Mouse (Mus musculus): Measurements from ENCODE around the gene Zmynd11.

Zmynd11 gene

DNA sequence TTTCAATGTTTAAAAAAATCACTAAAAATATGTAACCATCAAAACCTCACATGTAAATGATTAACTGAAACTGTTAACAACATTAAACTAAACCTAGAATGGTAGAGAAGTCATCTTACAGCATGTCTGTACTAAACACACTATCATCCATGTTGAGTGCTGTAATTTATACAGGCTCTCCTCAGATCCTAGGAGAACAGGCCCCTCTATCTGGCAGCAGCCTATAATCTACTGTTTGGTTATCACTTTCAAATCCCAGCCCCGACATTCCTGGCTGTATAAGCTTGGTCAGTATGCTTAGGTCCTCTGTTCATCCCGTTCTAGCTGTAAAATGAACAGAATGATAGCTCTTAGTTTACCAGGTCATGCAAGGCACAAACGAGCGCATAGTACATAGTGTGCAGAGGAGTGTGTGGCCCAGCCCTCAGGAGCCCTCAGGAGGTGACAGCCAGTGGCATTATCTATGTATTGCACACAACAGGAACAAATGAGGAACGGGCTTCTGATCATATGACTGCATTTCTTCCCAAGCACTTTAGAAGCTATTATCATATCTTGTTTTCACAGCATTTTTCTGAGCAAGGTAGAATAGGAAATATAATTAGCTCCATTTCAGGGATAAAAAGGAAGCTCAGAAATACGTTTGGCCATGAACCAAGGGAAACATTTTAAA, 51.5 kb downstream of the Zmynd11 start:
- DNase-seq (ENCODE audit: low spot score in 2 of 2), result no peak

DNA sequence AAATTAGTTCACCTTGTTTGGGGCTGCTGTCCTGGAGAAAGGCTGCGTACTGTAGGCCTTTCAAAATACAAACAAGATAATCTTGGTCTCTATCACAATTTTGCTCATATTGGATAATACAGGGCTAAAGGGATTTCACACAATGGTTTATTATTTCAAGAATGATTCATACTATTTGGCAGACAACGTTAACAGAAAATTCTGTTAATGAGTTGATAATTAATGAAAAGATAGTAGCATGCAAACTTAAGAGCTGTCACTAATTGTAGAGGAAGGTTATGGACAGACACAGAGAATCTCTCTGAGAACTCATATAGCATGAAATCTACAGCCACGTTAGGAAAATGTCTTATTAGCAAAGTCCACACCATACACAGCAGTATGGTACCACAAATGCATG, 52.2 kb downstream of the Zmynd11 start:
- DNase-seq (ENCODE audit: low spot score in 2 of 2), result no peak

DNA sequence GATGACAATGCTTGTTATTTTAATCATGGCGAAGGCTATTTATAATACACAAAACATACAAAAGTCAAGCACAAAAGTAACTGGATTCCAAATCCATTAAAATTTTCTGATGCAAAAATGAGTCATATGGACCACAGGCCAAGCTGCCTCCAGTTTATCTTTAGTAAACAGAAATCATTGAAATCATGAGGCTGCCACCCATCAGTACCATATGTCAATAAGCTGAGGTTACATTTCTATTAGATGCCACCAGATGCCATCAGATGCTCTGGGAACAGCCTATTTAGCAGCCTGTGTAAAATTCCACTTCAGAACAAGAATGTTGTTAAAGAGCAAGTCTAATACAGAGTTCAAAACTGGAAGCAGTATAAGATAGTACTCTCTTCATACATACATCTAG, 52.7 kb downstream of the Zmynd11 start:
- DNase-seq (ENCODE audit: low spot score in 2 of 2), result no peak

DNA sequence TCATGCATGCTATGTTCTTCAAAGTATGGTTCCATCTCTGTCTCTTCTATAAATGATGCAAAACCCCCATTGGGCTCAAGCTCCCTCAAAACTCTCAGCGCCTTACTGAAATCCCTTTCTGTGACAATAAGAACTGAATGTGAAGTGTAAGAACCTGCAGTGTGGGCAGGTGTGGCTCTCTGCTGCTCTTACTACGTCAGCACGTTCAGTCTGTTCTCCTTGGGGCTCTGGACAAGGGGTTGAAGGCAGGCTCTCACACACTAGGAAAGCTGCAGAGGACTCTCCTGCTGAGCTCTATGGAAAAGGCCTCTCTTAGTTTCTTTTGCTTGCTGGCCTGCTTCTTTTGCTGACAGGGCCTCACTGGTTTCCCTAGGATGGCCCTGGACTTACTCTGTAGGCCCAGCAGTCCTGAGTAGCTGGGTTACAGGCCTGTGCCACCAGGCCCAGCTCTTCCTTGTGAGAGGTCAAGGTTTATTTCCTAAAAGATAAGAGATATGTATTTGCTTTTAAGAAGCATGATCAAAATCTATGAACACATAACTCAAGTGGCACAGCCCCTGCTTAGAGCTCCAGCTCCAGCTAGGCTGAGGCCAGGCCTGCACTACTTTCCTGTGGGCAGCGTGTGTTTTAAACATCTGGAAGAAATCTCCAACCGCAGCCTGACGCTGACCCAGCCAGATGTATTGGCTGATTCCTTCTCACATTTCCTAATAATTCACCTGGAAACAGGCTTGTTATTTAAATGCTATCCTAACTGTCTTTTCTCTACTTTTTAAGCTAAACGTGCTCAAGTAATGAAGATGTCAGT, 56.5 kb downstream of the Zmynd11 start:
- no peak for DNase-seq (ENCODE audit: low spot score in 2 of 2)

DNA sequence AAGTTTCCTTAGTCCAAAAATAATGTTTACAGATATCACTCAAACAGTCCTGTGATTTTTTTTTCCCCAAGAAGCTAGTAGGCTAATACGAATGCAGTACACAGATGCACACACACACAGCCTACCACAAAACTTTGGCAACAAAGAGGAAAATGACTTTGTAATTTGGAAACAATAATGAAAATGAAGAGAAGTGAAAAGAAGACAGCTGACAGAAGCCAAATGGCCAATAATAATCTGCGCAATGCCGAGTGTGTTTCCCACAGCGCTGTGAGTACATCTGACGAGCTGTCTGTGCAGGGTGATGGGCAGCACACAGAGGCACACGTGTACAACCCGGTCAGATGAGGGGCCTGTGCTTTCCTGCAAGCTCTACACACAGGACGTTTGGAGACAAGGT, 58.4 kb downstream of the Zmynd11 start:
- DNase-seq (ENCODE audit: low spot score in 2 of 2), result no peak

DNA sequence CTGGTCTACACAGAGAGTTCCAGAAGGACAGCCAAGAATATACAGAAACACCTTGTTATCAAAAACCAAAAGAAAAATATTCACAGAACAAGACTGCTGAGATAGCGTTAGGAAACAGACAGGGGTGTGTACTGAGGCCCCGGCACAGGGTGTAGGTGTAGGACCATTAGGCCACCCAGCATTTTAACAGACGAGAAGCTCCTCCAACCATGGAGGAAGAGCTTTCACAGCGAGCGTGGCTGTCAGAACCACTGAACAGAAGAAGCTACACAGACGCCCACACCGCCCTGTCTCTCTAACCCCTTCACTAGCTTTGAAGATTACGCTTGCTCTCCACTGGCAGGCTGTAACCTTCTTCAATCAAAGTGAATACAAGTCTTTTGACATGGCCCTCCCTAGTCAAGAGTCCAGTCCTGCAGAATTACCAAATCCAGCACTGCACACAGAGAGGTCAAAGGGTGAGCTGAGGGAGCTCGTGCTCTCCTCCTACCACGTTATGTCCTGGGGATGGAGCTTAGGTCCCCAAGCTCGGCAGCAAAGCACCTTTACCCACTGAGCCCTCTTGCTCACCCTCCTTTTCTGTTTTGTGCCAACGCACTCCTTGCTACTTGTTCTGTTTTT, 62.4 kb downstream of the Zmynd11 start:
- no peak for DNase-seq (ENCODE audit: low spot score in 2 of 2)

DNA sequence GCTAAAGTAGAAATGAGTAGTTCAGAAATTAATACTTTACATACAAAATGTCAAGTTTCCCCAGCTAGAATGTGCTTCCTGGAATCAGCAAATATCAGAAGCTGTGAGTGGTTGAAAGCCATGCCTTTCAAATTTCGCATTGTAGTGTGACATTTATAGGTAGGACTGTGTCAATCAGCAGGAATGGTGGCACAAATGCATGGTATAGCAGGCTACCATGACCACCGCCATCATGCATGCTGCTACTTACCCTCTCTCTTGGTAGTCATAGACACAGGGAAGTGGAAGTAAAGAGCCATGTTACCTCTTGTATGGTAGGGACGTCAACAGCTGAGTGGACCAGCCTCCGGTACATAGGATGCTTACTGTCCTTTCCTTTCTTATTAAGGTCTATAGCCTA, 67.8 kb downstream of the Zmynd11 start:
- no peak for DNase-seq (ENCODE audit: low spot score in 2 of 2)

DNA sequence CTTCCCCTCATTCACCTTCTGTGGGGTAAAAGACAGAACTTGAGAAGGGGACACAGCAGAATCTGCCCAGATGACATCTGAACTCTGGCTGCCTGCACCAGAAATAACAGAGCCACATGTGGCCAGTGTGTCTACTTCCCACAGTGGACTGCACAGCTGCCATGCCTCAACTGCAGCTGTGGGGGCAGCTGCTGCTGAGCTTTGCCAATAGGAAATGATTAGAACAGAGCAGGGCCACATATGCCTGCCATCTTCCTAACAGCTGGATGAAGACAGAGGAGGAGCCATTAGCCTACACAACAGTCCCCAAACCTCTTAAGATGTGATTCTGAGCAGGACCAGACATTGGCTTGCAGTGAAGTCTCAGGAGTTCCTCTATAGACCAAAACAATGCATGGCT, 69.3 kb downstream of the Zmynd11 start:
- no peak for DNase-seq (ENCODE audit: low spot score in 2 of 2)

DNA sequence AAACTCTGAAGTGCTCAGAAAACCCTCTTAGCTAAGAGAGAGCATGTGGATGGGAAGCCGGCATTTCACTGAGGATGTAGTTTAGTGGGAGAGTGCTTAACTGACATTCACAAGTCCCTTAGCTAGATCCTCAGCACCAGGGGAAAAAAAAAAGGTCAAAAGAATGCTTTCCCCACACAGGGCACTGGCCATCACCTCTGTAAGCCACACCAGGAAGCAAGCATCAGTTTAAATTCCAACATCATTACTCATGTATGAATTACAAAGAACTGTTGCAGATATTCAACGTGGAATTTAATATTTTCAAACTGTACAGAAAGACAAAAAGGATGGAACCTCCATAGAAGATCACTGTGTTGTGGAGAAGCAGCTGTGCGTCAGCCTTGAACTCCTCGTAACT, 69.7 kb downstream of the Zmynd11 start:
- no peak for DNase-seq (ENCODE audit: low spot score in 2 of 2)

DNA sequence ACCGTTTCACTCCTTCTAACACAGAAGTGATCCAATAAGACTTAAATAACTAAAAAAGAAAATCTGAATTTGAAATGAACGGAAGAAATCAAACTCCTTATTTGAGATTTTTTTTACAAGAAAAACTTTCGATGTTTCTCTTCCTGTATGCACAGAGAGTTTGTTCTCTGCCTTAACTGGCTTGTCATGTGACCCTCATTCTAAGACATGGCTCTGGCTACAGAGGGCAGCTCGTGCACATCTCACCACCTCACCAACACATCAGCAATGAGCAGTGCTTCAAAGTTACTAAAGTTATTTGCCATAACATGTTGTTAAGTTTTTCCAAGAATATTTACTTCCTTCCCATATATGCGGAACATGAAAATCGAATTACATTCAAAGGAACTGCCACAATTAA, 70.5 kb downstream of the Zmynd11 start:
- DNase-seq (ENCODE audit: low spot score in 2 of 2), result no peak

DNA sequence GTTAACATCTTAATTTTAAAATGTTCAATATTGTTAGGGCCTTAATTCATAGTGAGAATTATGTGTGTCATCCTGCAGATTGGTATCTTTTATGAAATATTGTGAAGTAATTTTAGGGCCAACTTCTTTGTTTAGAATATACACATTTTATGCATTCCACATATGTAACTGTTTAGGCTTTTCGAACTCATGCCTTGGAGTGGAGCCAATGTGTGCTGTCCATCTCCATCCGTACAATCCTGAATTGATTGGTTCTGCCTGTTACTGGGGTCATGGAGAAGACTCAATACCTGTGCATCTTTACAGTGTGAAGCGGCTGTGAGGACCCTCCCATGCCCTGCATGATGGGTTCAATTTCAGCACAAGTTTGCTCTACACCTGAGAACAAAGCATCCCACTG, 72.3 kb downstream of the Zmynd11 start:
- DNase-seq (ENCODE audit: low spot score in 2 of 2), result no peak

DNA sequence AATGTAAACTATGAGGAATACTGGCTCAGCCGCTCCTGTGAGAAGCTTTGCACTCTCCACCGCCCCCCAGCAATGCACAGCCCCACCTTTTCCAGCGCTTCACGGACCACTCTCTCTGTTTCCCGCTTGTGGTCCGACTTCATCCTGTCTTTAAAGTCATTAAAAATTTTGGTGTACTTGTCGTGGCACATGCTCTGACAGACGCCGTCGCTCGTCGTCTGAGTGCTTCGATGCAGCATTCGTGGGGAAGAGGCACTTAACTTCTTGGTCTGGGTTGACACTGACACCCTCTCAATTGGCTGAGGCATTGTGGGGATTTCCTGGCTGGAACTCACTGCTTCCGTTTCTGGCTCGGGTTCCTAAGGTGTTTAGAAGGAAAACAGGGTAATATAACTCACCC, 75.8 kb downstream of the Zmynd11 start:
- no peak for DNase-seq (ENCODE audit: low spot score in 2 of 2)

DNA sequence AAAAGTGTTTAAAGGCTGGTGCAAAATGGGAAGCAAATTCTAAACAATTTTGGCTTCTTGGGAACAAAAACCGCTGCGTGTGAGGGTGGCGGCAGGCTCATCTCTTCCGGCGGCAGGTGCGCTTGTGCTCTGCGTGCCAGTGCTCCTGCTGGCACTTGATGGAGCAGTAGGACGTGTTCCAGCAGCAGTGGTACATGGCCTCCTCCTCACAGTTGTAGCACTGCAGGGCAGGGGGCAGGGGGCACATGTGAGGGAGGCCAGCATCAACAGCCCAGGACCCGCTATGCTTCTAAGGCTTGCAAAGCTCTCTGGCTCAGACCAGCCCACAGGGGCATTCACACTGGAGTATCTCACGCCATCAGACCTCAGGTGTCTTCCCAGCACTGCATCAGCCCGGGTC, 78.4 kb downstream of the Zmynd11 start:
- DNase-seq (ENCODE audit: low spot score in 2 of 2), result peak in 1 of 2 experiments; percentile 9

DNA sequence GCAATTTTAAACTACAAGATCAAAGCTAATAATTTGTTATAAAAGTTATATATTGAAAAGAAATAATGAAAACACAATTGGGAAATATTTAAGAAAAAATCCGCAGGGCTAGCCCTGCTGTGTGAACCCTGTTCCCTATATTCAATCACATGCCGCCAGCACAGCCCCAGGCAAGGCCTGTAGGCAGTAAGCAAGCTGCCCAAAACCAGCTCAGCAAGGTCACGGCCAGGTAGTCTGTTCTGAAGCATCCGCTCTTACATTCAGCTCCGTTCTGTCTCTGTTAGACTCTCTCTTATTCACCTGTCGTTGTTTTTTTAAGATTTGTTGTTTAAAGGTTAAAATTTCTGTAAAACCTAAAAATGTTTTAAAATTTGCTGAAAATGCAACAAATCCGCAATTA, 78.9 kb downstream of the Zmynd11 start:
- DNase-seq (ENCODE audit: low spot score in 2 of 2), result no peak

DNA sequence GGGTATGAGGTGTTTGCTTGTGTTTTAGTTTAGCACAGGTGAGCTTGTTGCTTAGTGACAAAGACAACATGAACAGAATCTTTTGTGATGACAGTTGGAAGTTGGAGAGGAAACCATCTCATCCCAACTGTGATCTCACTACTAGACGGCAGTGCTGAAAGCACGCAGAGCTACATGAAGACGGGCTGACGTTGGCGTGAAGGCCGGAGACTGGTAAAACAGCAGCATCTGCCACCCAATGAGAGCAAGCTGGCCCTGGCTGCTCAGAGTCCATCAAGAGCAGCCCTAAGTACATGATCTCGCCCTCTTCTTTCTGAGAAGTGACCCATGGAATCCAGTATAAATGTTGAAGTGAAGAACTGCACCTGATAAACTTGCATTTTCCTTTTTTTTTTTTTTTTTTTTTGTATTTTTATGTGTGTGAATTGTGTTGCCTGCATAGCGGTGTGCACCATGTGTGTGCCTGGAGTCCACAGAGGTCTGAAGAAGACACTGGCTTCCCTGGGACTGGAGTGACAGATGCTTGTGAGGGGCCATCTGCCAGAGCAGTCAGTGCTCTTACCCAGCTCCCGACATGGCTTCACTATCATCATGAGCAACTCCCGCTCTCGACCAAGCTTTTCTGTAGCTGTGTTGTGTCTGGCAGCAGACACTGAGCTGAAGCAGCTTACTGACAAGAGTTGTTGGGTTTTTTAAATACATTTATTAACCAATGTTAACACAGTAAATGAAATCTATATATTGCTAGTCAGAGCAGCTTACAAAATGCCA, 80.8 kb downstream of the Zmynd11 start:
- peak in 1 of 2 experiments; percentile 13 for DNase-seq (ENCODE audit: low spot score in 2 of 2)

DNA sequence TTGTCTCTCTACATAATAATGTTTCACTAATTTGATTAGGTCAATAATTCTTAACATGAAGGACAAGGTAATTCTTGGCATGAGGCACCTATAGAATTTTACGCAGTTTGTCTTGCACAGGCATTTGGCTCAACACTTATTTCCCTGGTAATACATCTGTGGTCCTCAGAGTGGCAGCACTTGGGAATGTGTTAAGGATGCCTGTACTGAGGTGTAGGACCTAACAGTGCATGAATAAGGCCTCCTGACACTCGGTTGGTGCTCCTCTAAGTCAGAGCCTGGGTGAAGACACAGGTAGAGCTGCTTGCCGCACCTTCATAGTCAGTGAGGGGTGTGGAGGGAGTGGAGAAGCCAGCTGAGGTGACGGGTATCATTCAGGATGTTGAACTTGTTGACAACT, 81.8 kb downstream of the Zmynd11 start:
- DNase-seq (ENCODE audit: low spot score in 2 of 2), result no peak

DNA sequence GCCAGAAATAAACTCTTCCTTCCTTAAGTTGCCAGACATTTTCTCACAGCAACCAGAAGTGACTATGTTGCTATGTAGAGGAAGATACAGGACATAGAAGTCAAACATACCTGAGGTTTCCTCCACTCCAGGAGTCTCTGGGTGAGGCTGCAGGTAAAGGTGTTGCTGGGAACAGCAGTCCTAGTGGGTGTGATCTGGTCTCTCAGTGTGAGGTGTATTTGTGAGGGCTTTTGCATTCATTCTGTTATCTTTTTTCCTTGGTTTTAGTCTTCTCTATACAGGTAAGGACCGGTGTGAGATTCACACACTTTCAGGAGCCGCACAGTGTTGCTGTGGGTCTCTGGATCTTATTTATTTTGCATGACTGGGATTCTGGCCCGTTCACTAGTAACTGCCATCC, 83.6 kb downstream of the Zmynd11 start:
- no peak for DNase-seq (ENCODE audit: low spot score in 2 of 2)

DNA sequence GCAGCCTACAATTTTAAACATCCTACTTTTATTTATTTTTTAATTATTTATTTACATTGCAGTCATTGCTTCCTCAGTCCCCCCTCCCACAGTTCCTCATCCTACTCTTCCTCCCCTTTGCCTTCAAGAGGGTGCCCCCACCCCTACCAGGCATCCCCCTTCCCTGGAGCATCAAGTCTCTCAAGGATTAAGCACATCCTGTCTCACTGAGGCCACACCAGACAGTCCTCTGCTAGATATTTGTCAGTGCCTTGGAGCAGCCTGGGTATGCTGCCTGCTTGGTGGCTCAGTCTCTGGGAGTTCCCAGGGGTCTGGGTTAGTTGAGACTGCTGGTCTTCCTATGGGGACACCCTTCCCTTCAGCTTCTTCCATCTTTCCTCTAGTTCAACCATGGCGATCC, 91.0 kb downstream of the Zmynd11 start:
- no peak for DNase-seq (ENCODE audit: low spot score in 2 of 2)

DNA sequence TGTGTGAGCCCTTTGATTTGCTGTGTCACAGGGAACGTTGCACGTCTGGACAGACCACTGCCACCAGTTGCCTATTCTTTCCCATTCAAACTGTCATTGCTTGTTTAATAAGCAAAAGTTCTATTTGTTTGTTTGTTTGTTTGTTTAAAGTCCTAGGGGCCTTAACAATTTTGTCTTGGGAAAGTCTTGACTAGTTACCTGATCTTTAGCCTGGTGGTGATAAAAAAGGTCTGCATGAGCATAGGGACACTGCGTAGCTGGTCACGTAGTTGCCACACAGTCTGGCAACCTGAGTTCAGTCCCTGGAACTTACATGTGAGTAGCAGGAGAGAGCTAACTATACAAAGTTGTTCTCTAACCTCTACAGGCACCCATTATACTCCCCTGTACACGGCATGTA, 95.9 kb downstream of the Zmynd11 start:
- no peak for DNase-seq (ENCODE audit: low spot score in 2 of 2)

DNA sequence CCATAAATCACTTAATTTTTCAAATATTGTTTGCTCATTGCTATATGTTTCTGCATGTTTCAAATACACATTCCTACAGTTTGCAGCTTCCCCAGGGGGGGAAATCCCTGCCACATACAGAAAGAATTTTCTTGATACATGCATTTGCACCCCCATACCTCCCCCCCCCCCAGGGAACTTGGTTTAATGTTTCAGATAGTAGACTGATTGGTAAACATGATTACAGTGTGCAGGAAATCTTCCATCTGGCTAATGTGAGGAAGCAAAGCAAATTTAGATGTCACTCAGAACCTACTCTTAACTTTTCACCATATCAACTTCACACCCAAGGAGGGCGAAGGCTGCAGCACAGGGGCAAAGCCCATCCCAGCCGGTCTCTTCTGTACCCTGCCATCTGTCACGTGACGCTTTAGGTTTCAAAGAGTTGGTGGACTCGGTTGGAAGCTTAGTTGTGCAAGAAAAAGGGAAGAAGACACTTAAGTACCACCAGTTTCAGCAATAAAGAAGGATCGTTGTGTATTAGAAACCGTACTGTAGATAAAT, 97.1 kb downstream of the Zmynd11 start:
- DNase-seq (ENCODE audit: low spot score in 2 of 2), result no peak

DNA sequence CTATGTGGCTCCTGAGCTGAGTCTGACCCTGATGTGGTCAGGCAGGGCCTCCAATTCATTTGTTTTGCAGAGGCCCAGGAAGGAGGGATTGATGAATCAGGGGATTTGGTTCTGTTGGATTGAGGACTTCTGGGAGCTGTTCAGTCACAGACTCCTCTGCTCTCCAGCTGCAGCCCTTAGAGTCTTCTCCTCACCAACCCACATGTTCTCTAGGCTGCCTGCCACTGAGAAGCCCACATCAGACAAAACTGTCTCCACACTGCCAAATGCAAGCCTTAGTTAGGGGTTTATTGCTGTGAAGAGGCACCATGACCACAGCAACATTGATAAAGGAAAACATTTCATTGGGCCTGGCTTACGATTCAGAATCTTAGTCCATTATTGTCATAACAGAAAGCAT, 101.5 kb downstream of the Zmynd11 start:
- DNase-seq (ENCODE audit: low spot score in 2 of 2), result no peak

DNA sequence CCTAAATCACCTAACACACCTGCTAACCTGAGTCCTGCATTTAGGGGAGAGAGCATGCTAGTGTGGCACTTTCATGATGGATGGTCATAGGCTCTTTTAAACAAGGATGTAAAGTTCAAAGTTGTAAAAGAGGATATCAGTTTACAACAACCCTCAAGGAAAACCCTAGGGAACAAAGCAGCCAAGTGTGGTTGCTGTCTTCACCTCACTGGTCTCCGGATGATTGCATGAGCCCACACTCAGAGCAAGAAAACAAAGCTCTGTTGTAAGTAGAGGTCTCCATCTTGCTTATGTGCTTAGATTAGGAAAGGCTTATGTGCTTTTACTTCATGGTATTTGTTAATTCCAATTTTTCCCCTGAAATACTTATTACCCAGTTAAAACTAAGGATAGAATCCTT, 104.4 kb downstream of the Zmynd11 start:
- no peak for DNase-seq (ENCODE audit: low spot score in 2 of 2)

Data from cerebellum, postnatal 4 days (tissue).